Comparison of ENCODE assay signal across 13 mouse cellular contexts in genomic region chr19:6284502-6284901, GRCm38 (mm10). TPM values are rescaled to one million over a fixed set of nuclear protein-coding genes. Genes with fewer than 3 reads are reported as not detected.
A peak's percentile ranks its signal among the peaks of the same experiment; 100 is the strongest.
DNase-seq lines count a peak whose midpoint lies in the region; ATAC-seq and TF ChIP-seq lines count a peak whose summit lies in the region.
"Had no signal": no experiment of that assay in that cellular context is flagged by ENCODE, and none has a peak within 500 bp of the region (broad histone marks: within the 10 kb centered on the region; RNA-seq: fewer than 3 reads in every experiment).

No protein-coding gene starts in this region.

- peak; percentile 82 for DNase-seq in kidney, adult 2 months
- no peak for DNase-seq in kidney, postnatal 10 days
- no peak for DNase-seq in left cerebral cortex, adult 8-10 months (ENCODE audit: low spot score in 2 of 2)
- no peak for DNase-seq in adrenal gland, adult 18-20 months (ENCODE audit: low spot score in 2 of 2)
- DNase-seq in cerebellum, postnatal 10 days, result no peak
- DNase-seq: adrenal gland, adult 2 months; cerebellum, adult 18-20 months; thymus, postnatal 4 days had no signal

- TF ChIP-seq CTCF in kidney, adult 2 months (conservative IDR thresholded peaks at IDR 0.05; ENCODE audit: insufficient read depth, insufficient read length, low read depth, low read length), result no peak
- TF ChIP-seq CTCF in bone marrow, adult 2 months (IDR thresholded peaks at IDR 0.05; ENCODE audit: control insufficient read depth, insufficient read depth, low read length), result no peak

- peak overlapping the region; percentile 34 for H3K4me2 ChIP-seq in heart, embryonic 15.5 days
- peak overlapping the region; percentile 69 for H3K4me2 ChIP-seq in liver, embryonic 15.5 days
- H3K4me2 ChIP-seq: forebrain, embryonic 12.5 days; hindbrain, embryonic 15.5 days had no signal

- H3K4me3 ChIP-seq in kidney, adult 2 months (ENCODE audit: insufficient read depth, low read depth, low read length), result no peak overlapping the region
- no peak overlapping the region for H3K4me3 ChIP-seq in bone marrow, adult 2 months (replicated peaks; ENCODE audit: control insufficient read depth, low read depth, low read length)
- no peak overlapping the region for H3K4me3 ChIP-seq in heart, embryonic 15.5 days
- peak overlapping the region; percentile 28 for H3K4me3 ChIP-seq in liver, embryonic 15.5 days (replicated peaks)
- H3K4me3 ChIP-seq: forebrain, embryonic 12.5 days; hindbrain, embryonic 15.5 days had no signal

- H3K27me3 ChIP-seq in kidney, adult 2 months (replicated peaks; ENCODE audit: control insufficient read depth, insufficient read depth, low read length), result no peaks in the 10 kb centered on the region
- H3K27me3 ChIP-seq in heart, embryonic 15.5 days, result no peaks in the 10 kb centered on the region
- H3K27me3 ChIP-seq in liver, embryonic 15.5 days, result no peaks in the 10 kb centered on the region
- H3K27me3 ChIP-seq: forebrain, embryonic 12.5 days; hindbrain, embryonic 15.5 days had no signal

- no peaks in the 10 kb centered on the region; the same call in 1 of the 2 replicates for H3K36me3 ChIP-seq in kidney, adult 2 months (ENCODE audit: control insufficient read depth, insufficient read depth, low read length)
- peaks cover 35% of the 10 kb centered on the region for H3K36me3 ChIP-seq in heart, embryonic 15.5 days
- H3K36me3 ChIP-seq in liver, embryonic 15.5 days (replicated peaks), result peaks cover 65% of the 10 kb centered on the region

- ATAC-seq in heart, embryonic 15.5 days (replicated peaks; ENCODE audit: insufficient number of reproducible peaks, insufficient read depth, low FRiP score, low read depth), result peak; percentile 44
- peak; percentile 72 for ATAC-seq in liver, embryonic 15.5 days (ENCODE audit: insufficient read depth)

- 75% methylated on average over 12 of the region's 12 CpGs for WGBS in kidney, adult 2 months
- 63% methylated on average over 12 of the region's 12 CpGs for WGBS in bone marrow, adult 2 months
- WGBS in heart, embryonic 15.5 days, result 26% methylated on average over 12 of the region's 12 CpGs
- 8% methylated on average over 12 of the region's 12 CpGs for WGBS in liver, embryonic 15.5 days (ENCODE audit: insufficient replicate concordance)

- no peaks in the 10 kb centered on the region for H3K9me3 ChIP-seq in heart, embryonic 15.5 days (replicated peaks)
- H3K9me3 ChIP-seq in liver, embryonic 15.5 days (replicated peaks), result no peaks in the 10 kb centered on the region
- H3K9me3 ChIP-seq: forebrain, embryonic 12.5 days; hindbrain, embryonic 15.5 days had no signal

- H3K4me1 ChIP-seq in kidney, adult 2 months (ENCODE audit: control insufficient read depth, insufficient read depth, low read length), result peaks cover 44% of the 10 kb centered on the region
- H3K4me1 ChIP-seq in bone marrow, adult 2 months (ENCODE audit: control insufficient read depth, insufficient read depth, low read length), result peaks cover 1% of the 10 kb centered on the region
- peaks cover 72% of the 10 kb centered on the region for H3K4me1 ChIP-seq in heart, embryonic 15.5 days (replicated peaks)
- peaks cover 99% of the 10 kb centered on the region for H3K4me1 ChIP-seq in liver, embryonic 15.5 days (replicated peaks)

- peak overlapping the region; percentile 61 for H3K27ac ChIP-seq in kidney, adult 2 months (ENCODE audit: insufficient read depth, low read depth, low read length)
- peak overlapping the region; percentile 70 for H3K27ac ChIP-seq in bone marrow, adult 2 months (ENCODE audit: control insufficient read depth, insufficient read depth, low read depth, low read length, poor library complexity)
- H3K27ac ChIP-seq in heart, embryonic 15.5 days, result peak overlapping the region; percentile 74
- peak overlapping the region; percentile 94 for H3K27ac ChIP-seq in liver, embryonic 15.5 days (replicated peaks)
- H3K27ac ChIP-seq: forebrain, embryonic 12.5 days; hindbrain, embryonic 15.5 days had no signal

- no peak overlapping the region for H3K9ac ChIP-seq in heart, embryonic 15.5 days
- peak overlapping the region; percentile 46 for H3K9ac ChIP-seq in liver, embryonic 15.5 days
- H3K9ac ChIP-seq: forebrain, embryonic 12.5 days; hindbrain, embryonic 15.5 days had no signal

- no peak for TF ChIP-seq POLR2A in kidney, adult 2 months (IDR thresholded peaks at IDR 0.05; ENCODE audit: low read depth, low read length)
- peak; percentile 38; the same call in 1 of the 2 replicates for TF ChIP-seq POLR2A in bone marrow, adult 2 months (IDR thresholded peaks at IDR 0.05; ENCODE audit: borderline replicate concordance, control insufficient read depth, low read depth, low read length)

RNA-seq across cellular contexts. Expression of gene Ehd1, which starts 8.0 kb away (rescaled TPM):
- 224 and 317 TPM in 2 replicates for polyA plus RNA-seq in kidney, adult 2 months (2012; rRNA removed)
- polyA plus RNA-seq in bone marrow, adult 2 months (2011; ENCODE audit: insufficient read depth, insufficient read length, low replicate concordance, missing spikeins), result 40.0 and 63.1 TPM in 2 replicates
- polyA plus RNA-seq in heart, embryonic 15.5 days (2015; fragmentation: Nextera tagmentation; extraction: Ambion mirVana), result 54.1 and 66.8 TPM in 2 replicates
- polyA plus RNA-seq in liver, embryonic 15.5 days (2015; fragmentation: Nextera tagmentation; extraction: Ambion mirVana), result 64.0 and 69.3 TPM in 2 replicates
- total RNA-seq in left cerebral cortex, adult 8-10 months (2022), result 10 to 100 TPM; 31.0 to 36.8 (median 35.8) TPM
- 100 to 1,000 TPM; 112 to 157 TPM for total RNA-seq in adrenal gland, adult 18-20 months (2021)

RNA-seq across cellular contexts. Expression of gene Cdc42bpg, which starts 21.8 kb away (rescaled TPM):
- polyA plus RNA-seq in kidney, adult 2 months (2012; rRNA removed), result 26.6 and 31.1 TPM in 2 replicates
- 7.2 and 13.6 TPM in 2 replicates for polyA plus RNA-seq in bone marrow, adult 2 months (2011; ENCODE audit: insufficient read depth, insufficient read length, low replicate concordance, missing spikeins)
- 0.30 and 0.60 TPM in 2 replicates for polyA plus RNA-seq in heart, embryonic 15.5 days (2015; fragmentation: Nextera tagmentation; extraction: Ambion mirVana)
- polyA plus RNA-seq in liver, embryonic 15.5 days (2015; fragmentation: Nextera tagmentation; extraction: Ambion mirVana), result 0.21 and 0.38 TPM in 2 replicates
- 1 to 10 TPM; 5.4 to 7.4 (median 5.5) TPM for total RNA-seq in left cerebral cortex, adult 8-10 months (2022)
- 10 to 100 TPM; 15.1 to 19.3 TPM for total RNA-seq in adrenal gland, adult 18-20 months (2021)

RNA-seq across cellular contexts. Expression of gene Atg2a, which starts 43.0 kb away (rescaled TPM):
- 27.4 and 33.2 TPM in 2 replicates for polyA plus RNA-seq in kidney, adult 2 months (2012; rRNA removed)
- polyA plus RNA-seq in bone marrow, adult 2 months (2011; ENCODE audit: insufficient read depth, insufficient read length, low replicate concordance, missing spikeins), result 17.0 and 36.4 TPM in 2 replicates
- 6.7 and 10.0 TPM in 2 replicates for polyA plus RNA-seq in heart, embryonic 15.5 days (2015; fragmentation: Nextera tagmentation; extraction: Ambion mirVana)
- 4.7 and 5.8 TPM in 2 replicates for polyA plus RNA-seq in liver, embryonic 15.5 days (2015; fragmentation: Nextera tagmentation; extraction: Ambion mirVana)
- 10 to 100 TPM; 31.8 to 35.7 (median 35.4) TPM for total RNA-seq in left cerebral cortex, adult 8-10 months (2022)
- 10 to 100 TPM; 26.4 to 37.1 TPM for total RNA-seq in adrenal gland, adult 18-20 months (2021)

RNA-seq across cellular contexts. Expression of gene Ppp2r5b, which starts 48.8 kb away (rescaled TPM):
- 32.1 and 36.5 TPM in 2 replicates for polyA plus RNA-seq in kidney, adult 2 months (2012; rRNA removed)
- 21.0 and 43.9 TPM in 2 replicates for polyA plus RNA-seq in bone marrow, adult 2 months (2011; ENCODE audit: insufficient read depth, insufficient read length, low replicate concordance, missing spikeins)
- 21.4 and 28.1 TPM in 2 replicates for polyA plus RNA-seq in heart, embryonic 15.5 days (2015; fragmentation: Nextera tagmentation; extraction: Ambion mirVana)
- 3.3 and 5.0 TPM in 2 replicates for polyA plus RNA-seq in liver, embryonic 15.5 days (2015; fragmentation: Nextera tagmentation; extraction: Ambion mirVana)
- total RNA-seq in left cerebral cortex, adult 8-10 months (2022), result 100 to 1,000 TPM; 148 to 158 (median 153) TPM
- 100 to 1,000 TPM in 1 of 2 experiments, 10 to 100 TPM in 1; 97.0 to 115 TPM for total RNA-seq in adrenal gland, adult 18-20 months (2021)

RNA-seq across cellular contexts. Expression of gene Men1, which starts 50.3 kb away (rescaled TPM):
- 49.5 and 63.2 TPM in 2 replicates for polyA plus RNA-seq in kidney, adult 2 months (2012; rRNA removed)
- polyA plus RNA-seq in bone marrow, adult 2 months (2011; ENCODE audit: insufficient read depth, insufficient read length, low replicate concordance, missing spikeins), result 17.7 and 33.1 TPM in 2 replicates
- 36.1 and 50.6 TPM in 2 replicates for polyA plus RNA-seq in heart, embryonic 15.5 days (2015; fragmentation: Nextera tagmentation; extraction: Ambion mirVana)
- 25.1 and 25.4 TPM in 2 replicates for polyA plus RNA-seq in liver, embryonic 15.5 days (2015; fragmentation: Nextera tagmentation; extraction: Ambion mirVana)
- total RNA-seq in left cerebral cortex, adult 8-10 months (2022), result 10 to 100 TPM; 58.9 to 66.9 (median 62.6) TPM
- 10 to 100 TPM; 48.2 to 54.2 TPM for total RNA-seq in adrenal gland, adult 18-20 months (2021)
